Mouse (Mus musculus): ENCODE measurements around the gene Gm11549. TPM values are rescaled to one million over a fixed set of nuclear protein-coding genes. Genes with fewer than 3 reads are reported as not detected.

The Gm11549 gene
- polyA plus RNA-seq, 1 experiment from 2014 or later = 0.20 TPM

DNA sequence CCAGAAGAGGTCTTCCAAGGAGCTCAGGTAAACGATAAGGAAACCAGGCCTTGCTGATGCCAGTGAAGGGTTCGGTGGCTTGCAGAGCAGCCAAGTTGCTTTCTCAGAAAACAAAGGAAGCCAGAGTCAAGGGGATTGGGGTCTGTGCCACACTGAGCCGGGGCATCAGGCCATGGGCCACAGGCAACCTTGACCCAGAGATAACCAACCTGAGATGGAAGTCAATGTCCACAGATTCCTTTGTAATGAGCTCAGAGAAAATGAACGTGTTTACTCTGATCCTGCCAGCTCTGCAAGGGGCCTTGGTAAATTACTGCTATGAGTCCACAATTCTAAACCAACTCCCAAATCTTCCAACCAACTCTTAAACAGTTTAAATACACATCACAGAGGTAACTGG lies 49.8 kb downstream of the Gm11549 start:
- Histone ChIP-seq H3K9ac (ENCODE audit: low read length) (no peak overlapping the region), H3K27me3 (replicated peaks; ENCODE audit: control insufficient read depth, insufficient read depth, low read length) (no peaks in the 10 kb centered on the region), H3K36me3 (ENCODE audit: control insufficient read depth, insufficient read depth, low read length) (no peaks in the 10 kb centered on the region), H3K4me2 (ENCODE audit: low read length) (no peak overlapping the region), H3K4me1 (replicated peaks; ENCODE audit: control insufficient read depth, insufficient read depth, low read length) (peaks cover 7% of the 10 kb centered on the region), H3K27ac (ENCODE audit: low read depth) (no peak overlapping the region), H3K9me3 (ENCODE audit: control insufficient read depth, low read length) (no peaks in the 10 kb centered on the region), H3K4me3 (ENCODE audit: low read depth, low read length) (no peak overlapping the region)
- DNase-seq (ENCODE audit: low spot score) = no peak
- no peak for ATAC-seq (replicated peaks; ENCODE audit: low FRiP score, low TSS enrichment, low read depth)
- WGBS = 58% methylated on average over 4 of the region's 4 CpGs

GRCm38 (mm10) chr3:36468871-36469270 lies 52.7 kb downstream of the Gm11549 start:
- no peaks in the 10 kb centered on the region; the same call in 1 of the 2 replicates for H3K4me1 ChIP-seq (replicated peaks; ENCODE audit: control insufficient read depth, insufficient read depth, low read length)
- H3K4me3 ChIP-seq (ENCODE audit: low read depth, low read length) = no peak overlapping the region
- no peak overlapping the region for H3K27ac ChIP-seq (ENCODE audit: low read depth)
- 66% methylated on average over 2 of the region's 2 CpGs for WGBS
- no peak for DNase-seq (ENCODE audit: low spot score)
- H3K27me3 ChIP-seq (replicated peaks; ENCODE audit: control insufficient read depth, insufficient read depth, low read length) = no peaks in the 10 kb centered on the region
- H3K4me2 ChIP-seq (ENCODE audit: low read length) = no peak overlapping the region
- peaks cover under 1% of the 10 kb centered on the region; the same call in 1 of the 2 replicates for H3K36me3 ChIP-seq (ENCODE audit: control insufficient read depth, insufficient read depth, low read length)
- ATAC-seq (replicated peaks; ENCODE audit: low FRiP score, low TSS enrichment, low read depth) = no peak
- no peak overlapping the region for H3K9ac ChIP-seq (ENCODE audit: low read length)
- H3K9me3 ChIP-seq (ENCODE audit: control insufficient read depth, low read length) = no peaks in the 10 kb centered on the region

DNA sequence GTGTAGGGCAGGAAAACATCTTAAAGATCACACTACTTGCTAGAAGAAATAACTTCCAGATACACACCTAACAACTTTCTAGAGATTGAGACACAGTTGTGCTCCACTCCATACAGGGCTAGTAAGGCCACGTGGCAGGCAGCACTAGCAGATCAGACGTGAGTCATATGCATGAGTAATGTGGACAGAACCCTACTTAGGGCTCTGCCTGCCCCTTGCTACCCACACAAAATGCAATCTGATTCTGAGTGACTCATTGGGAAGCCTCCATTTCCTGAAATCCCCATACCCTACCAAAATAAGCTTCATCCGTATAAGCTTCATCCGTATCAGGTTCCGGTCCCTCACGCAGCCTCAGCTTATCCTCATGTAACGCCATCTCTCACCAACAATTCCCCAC lies 54.0 kb downstream of the Gm11549 start:
- DNase-seq (ENCODE audit: low spot score) = no peak
- no peaks in the 10 kb centered on the region for H3K27me3 ChIP-seq (replicated peaks; ENCODE audit: control insufficient read depth, insufficient read depth, low read length)
- no peaks in the 10 kb centered on the region for H3K9me3 ChIP-seq (ENCODE audit: control insufficient read depth, low read length)
- 84% methylated on average over 7 of the region's 7 CpGs for WGBS
- H3K4me2 ChIP-seq (ENCODE audit: low read length) = no peak overlapping the region
- no peaks in the 10 kb centered on the region; the same call in 1 of the 2 replicates for H3K4me1 ChIP-seq (replicated peaks; ENCODE audit: control insufficient read depth, insufficient read depth, low read length)
- H3K9ac ChIP-seq (ENCODE audit: low read length) = no peak overlapping the region
- no peak for ATAC-seq (replicated peaks; ENCODE audit: low FRiP score, low TSS enrichment, low read depth)
- H3K27ac ChIP-seq (ENCODE audit: low read depth) = no peak overlapping the region
- H3K4me3 ChIP-seq (ENCODE audit: low read depth, low read length) = no peak overlapping the region
- peaks cover 12% of the 10 kb centered on the region; the same call in 1 of the 2 replicates for H3K36me3 ChIP-seq (ENCODE audit: control insufficient read depth, insufficient read depth, low read length)

- 61% methylated on average over 7 of the region's 7 CpGs for WGBS
- no peak overlapping the region for H3K4me3 ChIP-seq (ENCODE audit: low read depth, low read length)
- ATAC-seq (replicated peaks; ENCODE audit: low FRiP score, low TSS enrichment, low read depth) (no peak), DNase-seq (ENCODE audit: low spot score) (no peak)
- peaks cover 32% of the 10 kb centered on the region for H3K36me3 ChIP-seq (ENCODE audit: control insufficient read depth, insufficient read depth, low read length)
- no peak overlapping the region for H3K9ac ChIP-seq (ENCODE audit: low read length)
- no peaks in the 10 kb centered on the region; the same call in 1 of the 2 replicates for H3K4me1 ChIP-seq (replicated peaks; ENCODE audit: control insufficient read depth, insufficient read depth, low read length)
- no peak overlapping the region for H3K4me2 ChIP-seq (ENCODE audit: low read length)
- no peaks in the 10 kb centered on the region for H3K27me3 ChIP-seq (replicated peaks; ENCODE audit: control insufficient read depth, insufficient read depth, low read length)
- no peak overlapping the region for H3K27ac ChIP-seq (ENCODE audit: low read depth)
- no peaks in the 10 kb centered on the region for H3K9me3 ChIP-seq (ENCODE audit: control insufficient read depth, low read length)
Observed at GRCm38 (mm10) chr3:36465538-36465937, 56.1 kb downstream of the Gm11549 start.

Small RNA genes lying within 50 kb of the gene (microRNA-seq; reads per million reads assigned to microRNA genes)
- gene Mir7009 = not detected

Other genes with a start within 250 kb of the Gm11549 start
- 240 and 277 TPM in 2 replicates for gene Anxa5, start 45.9 kb downstream of the Gm11549 start, polyA plus RNA-seq (2014; fragmentation: Nextera tagmentation; extraction: Ambion mirVana)
- gene 1810062G17Rik, start 45.9 kb downstream of the Gm11549 start, polyA plus RNA-seq (2014; fragmentation: Nextera tagmentation; extraction: Ambion mirVana) = 1.7 and 1.9 TPM in 2 replicates
- gene Exosc9, start 30.8 kb upstream of the Gm11549 start, polyA plus RNA-seq (2014; fragmentation: Nextera tagmentation; extraction: Ambion mirVana) = 60.7 and 62.1 TPM in 2 replicates
- gene Ccna2, start 50.3 kb upstream of the Gm11549 start, polyA plus RNA-seq (2014; fragmentation: Nextera tagmentation; extraction: Ambion mirVana) = 210 and 219 TPM in 2 replicates
- gene Bbs7, start 91.7 kb upstream of the Gm11549 start, polyA plus RNA-seq (2014; fragmentation: Nextera tagmentation; extraction: Ambion mirVana) = 10.4 and 13.5 TPM in 2 replicates
- 3.7 and 5.6 TPM in 2 replicates for gene Trpc3, start 168.4 kb upstream of the Gm11549 start, polyA plus RNA-seq (2014; fragmentation: Nextera tagmentation; extraction: Ambion mirVana)

Measured in intestine, embryonic 14.5 days (tissue).